Mouse (Mus musculus): Measurements from ENCODE around the gene Rpe. TPM values are rescaled to one million over a fixed set of nuclear protein-coding genes. Genes with fewer than 3 reads are reported as not detected.
"Not testable (repeated sequence)": the region's sequence is repeated elsewhere in the genome, so short reads cannot be mapped to it uniquely, and the experiment has no call there.

Rpe gene
- polyA plus RNA-seq, 1 experiment from 2014 or later, result 30.2 TPM

- no peaks in the 10 kb centered on the region for H3K36me3 ChIP-seq (ENCODE audit: control insufficient read depth, insufficient read depth)
- 68% methylated on average over 1 of the region's 1 CpGs for WGBS
- no peak overlapping the region for H3K4me3 ChIP-seq (ENCODE audit: low read length)
- no peaks in the 10 kb centered on the region for H3K9me3 ChIP-seq (replicated peaks; ENCODE audit: control insufficient read depth, low read length)
- no peak overlapping the region for H3K4me2 ChIP-seq (ENCODE audit: low read depth, low read length)
- no peak overlapping the region for H3K9ac ChIP-seq (ENCODE audit: low read length)
- no peak overlapping the region for H3K27ac ChIP-seq (ENCODE audit: low read length)
- no peaks in the 10 kb centered on the region for H3K27me3 ChIP-seq (ENCODE audit: control insufficient read depth, insufficient read depth, low read length)
- H3K4me1 ChIP-seq (ENCODE audit: control insufficient read depth, insufficient read depth, low read length), result no peaks in the 10 kb centered on the region
- ATAC-seq (replicated peaks; ENCODE audit: extremely low read depth, insufficient read depth, low FRiP score), result no peak
Observed at GRCm38 (mm10) chr1:66692308-66692707, 8.3 kb upstream of the Rpe start.

- Histone ChIP-seq H3K27ac (ENCODE audit: low read length) (no peak overlapping the region), H3K27me3 (ENCODE audit: control insufficient read depth, insufficient read depth, low read length) (no peaks in the 10 kb centered on the region), H3K4me1 (ENCODE audit: control insufficient read depth, insufficient read depth, low read length) (no peaks in the 10 kb centered on the region), H3K9me3 (replicated peaks; ENCODE audit: control insufficient read depth, low read length) (no peaks in the 10 kb centered on the region), H3K4me3 (ENCODE audit: low read length) (no peak overlapping the region), H3K4me2 (ENCODE audit: low read depth, low read length) (no peak overlapping the region), H3K9ac (ENCODE audit: low read length) (no peak overlapping the region), H3K36me3 (ENCODE audit: control insufficient read depth, insufficient read depth) (no peaks in the 10 kb centered on the region)
- no peak for ATAC-seq (replicated peaks; ENCODE audit: extremely low read depth, insufficient read depth, low FRiP score)
- WGBS, result 78% methylated on average over 8 of the region's 8 CpGs
Observed at GRCm38 (mm10) chr1:66692780-66693392, 7.7 kb upstream of the Rpe start.

- Histone ChIP-seq H3K27ac (ENCODE audit: low read length) (no peak overlapping the region), H3K4me1 (ENCODE audit: control insufficient read depth, insufficient read depth, low read length) (no peaks in the 10 kb centered on the region), H3K9me3 (replicated peaks; ENCODE audit: control insufficient read depth, low read length) (no peaks in the 10 kb centered on the region), H3K4me2 (ENCODE audit: low read depth, low read length) (no peak overlapping the region), H3K4me3 (ENCODE audit: low read length) (no peak overlapping the region), H3K9ac (ENCODE audit: low read length) (no peak overlapping the region), H3K27me3 (ENCODE audit: control insufficient read depth, insufficient read depth, low read length) (no peaks in the 10 kb centered on the region), H3K36me3 (ENCODE audit: control insufficient read depth, insufficient read depth) (no peaks in the 10 kb centered on the region)
- WGBS, result 53% methylated on average over 5 of the region's 5 CpGs
- ATAC-seq (replicated peaks; ENCODE audit: extremely low read depth, insufficient read depth, low FRiP score), result no peak
Observed at GRCm38 (mm10) chr1:66694266-66694665, 6.4 kb upstream of the Rpe start.

- no peak for ATAC-seq (replicated peaks; ENCODE audit: extremely low read depth, insufficient read depth, low FRiP score)
- Histone ChIP-seq H3K36me3 (ENCODE audit: control insufficient read depth, insufficient read depth) (no peaks in the 10 kb centered on the region), H3K4me3 (ENCODE audit: low read length) (0 out of 2 replicates have a peak overlapping the region, but pooled peaks have one; percentile 10), H3K4me1 (ENCODE audit: control insufficient read depth, insufficient read depth, low read length) (no peaks in the 10 kb centered on the region), H3K9ac (ENCODE audit: low read length) (no peak overlapping the region), H3K27me3 (ENCODE audit: control insufficient read depth, insufficient read depth, low read length) (no peaks in the 10 kb centered on the region), H3K9me3 (replicated peaks; ENCODE audit: control insufficient read depth, low read length) (no peaks in the 10 kb centered on the region), H3K4me2 (ENCODE audit: low read depth, low read length) (peak overlapping the region; percentile 40), H3K27ac (ENCODE audit: low read length) (no peak overlapping the region)
- 34% methylated on average over 7 of the region's 7 CpGs for WGBS
Observed at GRCm38 (mm10) chr1:66695296-66695695, 5.3 kb upstream of the Rpe start.

GRCm38 (mm10) chr1:66699630-66700029 is 1.0 kb upstream of the Rpe start:
- H3K36me3 ChIP-seq (ENCODE audit: control insufficient read depth, insufficient read depth); H3K4me2 ChIP-seq (ENCODE audit: low read depth, low read length); H3K27me3 ChIP-seq (ENCODE audit: control insufficient read depth, insufficient read depth, low read length); H3K4me3 ChIP-seq (ENCODE audit: low read length); H3K9ac ChIP-seq (ENCODE audit: low read length); H3K27ac ChIP-seq (ENCODE audit: low read length); H3K9me3 ChIP-seq (replicated peaks; ENCODE audit: control insufficient read depth, low read length); ATAC-seq (replicated peaks; ENCODE audit: extremely low read depth, insufficient read depth, low FRiP score): not testable (repeated sequence)
- WGBS, result 88% methylated on average over 10 of the region's 10 CpGs
- H3K4me1 ChIP-seq (ENCODE audit: control insufficient read depth, insufficient read depth, low read length), result peaks cover 13% of the 10 kb centered on the region

GRCm38 (mm10) chr1:66700149-66700692 is 410 bp upstream of the Rpe start:
- Histone ChIP-seq H3K4me2 (ENCODE audit: low read depth, low read length) (peak overlapping the region; percentile 69), H3K27ac (ENCODE audit: low read length) (no peak overlapping the region), H3K4me1 (ENCODE audit: control insufficient read depth, insufficient read depth, low read length) (peaks cover 13% of the 10 kb centered on the region), H3K9ac (ENCODE audit: low read length) (no peak overlapping the region; the same call in 1 of the 2 replicates), H3K27me3 (ENCODE audit: control insufficient read depth, insufficient read depth, low read length) (no peaks in the 10 kb centered on the region), H3K9me3 (replicated peaks; ENCODE audit: control insufficient read depth, low read length) (no peaks in the 10 kb centered on the region), H3K36me3 (ENCODE audit: control insufficient read depth, insufficient read depth) (no peaks in the 10 kb centered on the region), H3K4me3 (ENCODE audit: low read length) (peak overlapping the region; percentile 90)
- ATAC-seq (replicated peaks; ENCODE audit: extremely low read depth, insufficient read depth, low FRiP score), result no peak
- 54% methylated on average over 5 of the region's 5 CpGs for WGBS

GRCm38 (mm10) chr1:66701576-66701940 is 927 bp downstream of the Rpe start:
- 30% methylated on average over 2 of the region's 2 CpGs for WGBS
- peak overlapping the region; percentile 89 for H3K9ac ChIP-seq (ENCODE audit: low read length)
- H3K4me2 ChIP-seq (ENCODE audit: low read depth, low read length), result peak overlapping the region; percentile 69
- peaks cover 3% of the 10 kb centered on the region for H3K36me3 ChIP-seq (ENCODE audit: control insufficient read depth, insufficient read depth)
- no peak for ATAC-seq (replicated peaks; ENCODE audit: extremely low read depth, insufficient read depth, low FRiP score)
- H3K9me3 ChIP-seq (replicated peaks; ENCODE audit: control insufficient read depth, low read length), result no peaks in the 10 kb centered on the region
- H3K4me3 ChIP-seq (ENCODE audit: low read length), result peak overlapping the region; percentile 90
- H3K27ac ChIP-seq (ENCODE audit: low read length), result no peak overlapping the region; the same call in 1 of the 2 replicates
- H3K27me3 ChIP-seq (ENCODE audit: control insufficient read depth, insufficient read depth, low read length), result no peaks in the 10 kb centered on the region
- peaks cover 13% of the 10 kb centered on the region for H3K4me1 ChIP-seq (ENCODE audit: control insufficient read depth, insufficient read depth, low read length)

- H3K36me3 ChIP-seq (ENCODE audit: control insufficient read depth, insufficient read depth), result peaks cover 9% of the 10 kb centered on the region
- no peaks in the 10 kb centered on the region for H3K27me3 ChIP-seq (ENCODE audit: control insufficient read depth, insufficient read depth, low read length)
- H3K4me2 ChIP-seq (ENCODE audit: low read depth, low read length), result no peak overlapping the region
- no peak overlapping the region for H3K4me3 ChIP-seq (ENCODE audit: low read length)
- H3K27ac ChIP-seq (ENCODE audit: low read length), result no peak overlapping the region
- ATAC-seq (replicated peaks; ENCODE audit: extremely low read depth, insufficient read depth, low FRiP score), result no peak
- 73% methylated on average over 4 of the region's 4 CpGs for WGBS
- H3K4me1 ChIP-seq (ENCODE audit: control insufficient read depth, insufficient read depth, low read length), result peaks cover 13% of the 10 kb centered on the region
- no peaks in the 10 kb centered on the region for H3K9me3 ChIP-seq (replicated peaks; ENCODE audit: control insufficient read depth, low read length)
- H3K9ac ChIP-seq (ENCODE audit: low read length), result no peak overlapping the region; the same call in 1 of the 2 replicates
Observed at GRCm38 (mm10) chr1:66702623-66703345, 2.2 kb downstream of the Rpe start.

- peaks cover 13% of the 10 kb centered on the region for H3K4me1 ChIP-seq (ENCODE audit: control insufficient read depth, insufficient read depth, low read length)
- H3K4me2 ChIP-seq (ENCODE audit: low read depth, low read length), result no peak overlapping the region
- H3K36me3 ChIP-seq (ENCODE audit: control insufficient read depth, insufficient read depth), result peaks cover 12% of the 10 kb centered on the region
- ATAC-seq (replicated peaks; ENCODE audit: extremely low read depth, insufficient read depth, low FRiP score), result no peak
- H3K4me3 ChIP-seq (ENCODE audit: low read length), result no peak overlapping the region
- H3K27me3 ChIP-seq (ENCODE audit: control insufficient read depth, insufficient read depth, low read length), result no peaks in the 10 kb centered on the region
- no peak overlapping the region for H3K9ac ChIP-seq (ENCODE audit: low read length)
- no peaks in the 10 kb centered on the region for H3K9me3 ChIP-seq (replicated peaks; ENCODE audit: control insufficient read depth, low read length)
- WGBS, result 43% methylated on average over 6 of the region's 6 CpGs
- H3K27ac ChIP-seq (ENCODE audit: low read length), result no peak overlapping the region
Observed at GRCm38 (mm10) chr1:66704523-66704922, 3.9 kb downstream of the Rpe start.
